Mouse (Mus musculus) embryonic fibroblast, embryonic 13.5 days (primary cell): ENCODE measurements at regions not wholly inside any gene's neighbourhood (a gene's known extent, or its start where the extent isn't known, plus 50 kb on each side); places are given as distances from the start of the nearest gene placed in this dataset.

Source experiments
- CTCF ChIP-seq: IDR thresholded peaks from 2 replicates; pipeline ENCODE4 v1.5.1; 2011; ENCODE audit warnings: mild to moderate bottlenecking, control low read depth, low read length, moderate library complexity, borderline replicate concordance; ENCODE audit not compliant: insufficient read depth
- POLR2A ChIP-seq: IDR thresholded peaks from 2 replicates; pipeline ENCODE4 v1.6.1; 2011; ENCODE audit warnings: low read depth, mild to moderate bottlenecking, control low read depth, low read length, moderate library complexity

- TF ChIP-seq CTCF (no peak), POLR2A (no peak)
These were observed 332.8 kb upstream of the Tnp1 start for GRCm38 (mm10) chr1:73348476-73348875.
